In the genomic region with DNA sequence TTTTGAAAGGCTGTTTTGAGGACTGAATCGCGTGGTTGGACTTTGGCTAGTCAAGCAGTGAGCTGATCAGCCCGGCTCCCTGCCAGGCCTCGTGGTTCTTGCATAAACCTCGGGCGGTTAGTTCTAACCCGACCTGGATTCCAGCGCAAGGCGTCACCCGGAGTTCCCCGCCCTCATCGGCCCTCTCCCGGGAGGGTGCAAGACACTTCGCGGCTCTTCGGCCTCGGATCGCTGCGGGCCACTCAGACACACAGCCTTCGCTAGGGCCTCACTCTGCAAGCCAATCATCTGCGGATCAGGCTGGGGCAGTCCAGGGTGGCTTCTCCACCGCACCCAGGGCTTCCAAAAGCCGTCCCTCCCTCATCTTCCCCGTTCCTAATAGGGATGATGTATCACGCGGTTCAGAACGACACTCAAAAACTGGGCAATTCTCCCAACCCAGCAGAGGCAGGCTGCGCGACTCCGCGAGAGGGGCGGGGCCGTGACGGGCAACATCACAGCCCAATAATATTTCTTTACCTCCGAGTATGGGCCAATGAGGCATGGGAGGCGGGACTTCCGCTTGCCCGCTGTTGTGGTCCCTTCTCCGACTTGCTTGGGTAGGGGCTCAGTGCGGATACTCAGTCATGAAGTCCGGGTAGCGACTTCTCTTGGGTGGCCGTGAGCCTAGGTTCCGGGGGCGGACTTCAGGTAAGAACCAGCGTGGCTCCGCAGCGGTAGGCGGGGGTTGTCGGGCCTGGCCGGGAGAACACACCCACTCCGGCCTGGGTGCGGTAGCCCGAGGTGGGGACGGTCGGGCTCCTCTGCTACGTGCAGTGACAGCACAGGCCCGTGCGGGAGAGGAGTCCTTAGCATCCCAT, we compare ENCODE assay signal across 8 mouse cellular contexts. TPM values are rescaled to one million over a fixed set of nuclear protein-coding genes. Genes with fewer than 3 reads are reported as not detected.
DNase-seq lines count a peak whose midpoint lies in the region; ATAC-seq and TF ChIP-seq lines count a peak whose summit lies in the region.

Rnf13 (plus strand) TSS at position 552 of the 860 bp plus-strand sequence.

- H3K4me2 ChIP-seq in forebrain, embryonic 13.5 days: peak within 1 kb of the TSS; percentile 83
- H3K4me2 ChIP-seq in liver, postnatal 0 days (ENCODE audit: low read depth, low read length): peak within 1 kb of the TSS; percentile 93
- H3K4me2 ChIP-seq in neural tube, embryonic 14.5 days (ENCODE audit: low read depth, low read length): peak within 1 kb of the TSS; percentile 81

- H3K4me1 ChIP-seq in ES-Bruce4 (ENCODE audit: control insufficient read depth, insufficient read depth, low read length): peaks cover 3% of the 10 kb centered on the region
- H3K4me1 ChIP-seq in forebrain, embryonic 13.5 days: peaks cover 21% of the 10 kb centered on the region
- H3K4me1 ChIP-seq in liver, postnatal 0 days (ENCODE audit: insufficient read depth): peaks cover 22% of the 10 kb centered on the region
- peaks cover 8% of the 10 kb centered on the region; the same call in 1 of the 2 replicates for H3K4me1 ChIP-seq in neural tube, embryonic 14.5 days (ENCODE audit: control insufficient read depth, insufficient read depth, low read length)

- H3K27ac ChIP-seq in ES-Bruce4 (ENCODE audit: insufficient read depth, low read length): peak within 1 kb of the TSS; percentile 98
- peak within 1 kb of the TSS; percentile 92 for H3K27ac ChIP-seq in forebrain, embryonic 13.5 days
- H3K27ac ChIP-seq in liver, postnatal 0 days (ENCODE audit: low read depth): peak within 1 kb of the TSS; percentile 98
- H3K27ac ChIP-seq in neural tube, embryonic 14.5 days (ENCODE audit: low read depth, low read length): peak within 1 kb of the TSS; percentile 91

- H3K9me3 ChIP-seq in ES-Bruce4 (replicated peaks; ENCODE audit: control insufficient read depth, insufficient read depth, low read length, poor library complexity, severe bottlenecking): no peaks in the 10 kb centered on the region
- H3K9me3 ChIP-seq in forebrain, embryonic 13.5 days (replicated peaks): no peaks in the 10 kb centered on the region
- no peaks in the 10 kb centered on the region for H3K9me3 ChIP-seq in liver, postnatal 0 days (ENCODE audit: low read length)
- no peaks in the 10 kb centered on the region for H3K9me3 ChIP-seq in neural tube, embryonic 14.5 days (ENCODE audit: control insufficient read depth, low read length)

- no peak for TF ChIP-seq CTCF in ES-Bruce4 (IDR thresholded peaks at IDR 0.05; ENCODE audit: low read depth, low read length)
- no peak for TF ChIP-seq CTCF in liver, postnatal 0 days (IDR thresholded peaks at IDR 0.05; ENCODE audit: low read depth)

- no peaks in the 10 kb centered on the region for H3K27me3 ChIP-seq in ES-Bruce4 (ENCODE audit: control insufficient read depth, insufficient read depth, low read length, poor library complexity, severe bottlenecking)
- H3K27me3 ChIP-seq in forebrain, embryonic 13.5 days: no peaks in the 10 kb centered on the region
- H3K27me3 ChIP-seq in liver, postnatal 0 days (ENCODE audit: insufficient read depth, low read length): no peaks in the 10 kb centered on the region
- no peaks in the 10 kb centered on the region for H3K27me3 ChIP-seq in neural tube, embryonic 14.5 days (ENCODE audit: control insufficient read depth, insufficient read depth, low read length)

- intact Hi-C loops in heart, postnatal 10 days (cut with DNase I): loop anchor here (2.0 to 10.0 kb wide), 3 partner anchors 73 to 271 kb away; partner anchors contain the start of gene Pfn2

- DNase-seq in heart, postnatal 10 days: peak; percentile 99
- DNase-seq in large intestine, adult 2 months (ENCODE audit: low read depth, low spot score): peak; percentile 82
- DNase-seq in liver, postnatal 0 days: peak; percentile 95
- DNase-seq in testis, postnatal 10 days (ENCODE audit: low spot score): peak; percentile 96

- peak; percentile 97 for ATAC-seq in cerebellum, adult (ENCODE audit: insufficient number of reproducible peaks, low FRiP score, low TSS enrichment)
- ATAC-seq in forebrain, embryonic 13.5 days: peak; percentile 100
- ATAC-seq in liver, postnatal 0 days: peak; percentile 95
- peak; percentile 100 for ATAC-seq in neural tube, embryonic 14.5 days (ENCODE audit: low read depth)

- H3K9ac ChIP-seq in ES-Bruce4 (ENCODE audit: low read depth, poor library complexity, severe bottlenecking): peak within 1 kb of the TSS; percentile 77
- peak within 1 kb of the TSS; percentile 88 for H3K9ac ChIP-seq in forebrain, embryonic 13.5 days
- peak within 1 kb of the TSS; percentile 84 for H3K9ac ChIP-seq in liver, postnatal 0 days (replicated peaks)
- H3K9ac ChIP-seq in neural tube, embryonic 14.5 days (replicated peaks; ENCODE audit: low read depth, low read length): peak within 1 kb of the TSS; percentile 78

- peak; percentile 36 for TF ChIP-seq POLR2A in ES-Bruce4 (IDR thresholded peaks at IDR 0.05; ENCODE audit: insufficient read depth, low read length)

- H3K4me3 ChIP-seq in ES-Bruce4 (ENCODE audit: low read depth, low read length): peak within 1 kb of the TSS; percentile 91
- peak within 1 kb of the TSS; percentile 82 for H3K4me3 ChIP-seq in forebrain, embryonic 13.5 days
- peak within 1 kb of the TSS; percentile 84 for H3K4me3 ChIP-seq in liver, postnatal 0 days (ENCODE audit: low read depth, low read length)
- peak within 1 kb of the TSS; percentile 86 for H3K4me3 ChIP-seq in neural tube, embryonic 14.5 days (ENCODE audit: low read depth, low read length)

- 0 out of 2 replicates have a peak, but pooled peaks have one; percentile 39 for TF ChIP-seq EP300 in ES-Bruce4 (IDR thresholded peaks at IDR 0.05; ENCODE audit: insufficient read depth, low read depth, low read length)
- TF ChIP-seq EP300 in liver, postnatal 0 days (IDR thresholded peaks at IDR 0.05; ENCODE audit: low read depth): peak; percentile 30

- H3K36me3 ChIP-seq in ES-Bruce4 (ENCODE audit: control insufficient read depth, insufficient read depth, low read length, poor library complexity, severe bottlenecking): no peaks in the 10 kb centered on the region
- H3K36me3 ChIP-seq in forebrain, embryonic 13.5 days (ENCODE audit: poor library complexity, severe bottlenecking): no peaks in the 10 kb centered on the region
- no peaks in the 10 kb centered on the region for H3K36me3 ChIP-seq in liver, postnatal 0 days (replicated peaks; ENCODE audit: insufficient read depth, low read length)
- no peaks in the 10 kb centered on the region for H3K36me3 ChIP-seq in neural tube, embryonic 14.5 days (ENCODE audit: control insufficient read depth, insufficient read depth, low read length)

- WGBS in forebrain, embryonic 13.5 days: under 1% methylated on average over 59 of the region's 59 CpGs
- WGBS in large intestine, adult 2 months: under 1% methylated on average over 59 of the region's 59 CpGs
- WGBS in liver, postnatal 0 days (ENCODE audit: insufficient replicate concordance): under 1% methylated on average over 59 of the region's 59 CpGs
- WGBS in neural tube, embryonic 14.5 days: under 1% methylated on average over 59 of the region's 59 CpGs

RNA-seq across cellular contexts. Expression of gene Rnf13, which starts in this region (rescaled TPM):
- 41.4 and 47.2 TPM in 2 replicates for polyA plus RNA-seq in ES-Bruce4 (2011; ENCODE audit: insufficient read depth, insufficient read length, low read depth, missing spikeins)
- polyA plus RNA-seq in forebrain, embryonic 13.5 days (2015; fragmentation: Nextera tagmentation; extraction: Ambion mirVana): 73.8 and 77.5 TPM in 2 replicates
- total RNA-seq in heart, postnatal 10 days (2021): 10 to 100 TPM; 42.0 to 51.5 TPM
- 19.9 and 33.8 TPM in 2 replicates for polyA plus RNA-seq in large intestine, adult 2 months (2012; rRNA removed)
- 112 and 119 TPM in 2 replicates for polyA plus RNA-seq in liver, postnatal 0 days (2015; fragmentation: Nextera tagmentation; extraction: Ambion mirVana)
- polyA plus RNA-seq in neural tube, embryonic 14.5 days (2014; fragmentation: Nextera tagmentation; extraction: Ambion mirVana): 84.7 and 90.6 TPM in 2 replicates

Comparison
In these comparisons a context has a peak if more than half of its experiments do, and no peak if none do; other contexts are left out.
1. Peak in every context shown above with its lines: DNase-seq, ATAC-seq, H3K4me3 ChIP-seq and H3K27ac ChIP-seq.